Mouse (Mus musculus) bone marrow macrophage, adult 2 months (primary cell): ENCODE measurements around the gene Hic2. TPM values are rescaled to one million over a fixed set of nuclear protein-coding genes. Genes with fewer than 3 reads are reported as not detected.

Experiments used
- H3K27ac ChIP-seq: 2 replicates; pipeline ENCODE4 v1.5.1; 2012; ENCODE audit warnings: low read depth, low read length; ENCODE audit not compliant: insufficient read depth
- H3K4me1 ChIP-seq: 2 replicates; pipeline ENCODE4 v1.6.1; 2012; ENCODE audit warnings: low read length; ENCODE audit not compliant: control insufficient read depth, insufficient read depth
- H3K4me3 ChIP-seq: 2 replicates; pipeline ENCODE4 v1.5.1; 2012; ENCODE audit warnings: mild to moderate bottlenecking, low read length, moderate library complexity; ENCODE audit not compliant: insufficient read depth
- CTCF ChIP-seq: IDR thresholded peaks from 2 replicates; pipeline ENCODE4 v1.5.1; 2012; ENCODE audit warnings: low read depth, mild to moderate bottlenecking, low read length, moderate library complexity
- POLR2A ChIP-seq: IDR thresholded peaks from 2 replicates; pipeline ENCODE4 v1.6.1; 2012; ENCODE audit warnings: mild to moderate bottlenecking, low read depth, low read length, borderline replicate concordance
- polyA plus RNA-seq: library from polyadenylated mRNA; stranded (reverse); fragments of >200 nt; gene quantifications from 2 replicates; pipeline ENCODE4 v1.2.4, GENCODE M21; 2012; ENCODE audit not compliant: missing spikeins, insufficient read depth, insufficient read length

Hic2 gene
- polyA plus RNA-seq, 1 experiment: 2.0 TPM

- no peak for TF ChIP-seq CTCF
- TF ChIP-seq POLR2A: no peak
- H3K4me1 ChIP-seq: no peaks in the 10 kb centered on the region
- H3K4me3 ChIP-seq: no peak overlapping the region
- no peak overlapping the region for H3K27ac ChIP-seq
Observed at GRCm38 (mm10) chr16:17300818-17301217, 67.4 kb downstream of the Hic2 start.

DNA sequence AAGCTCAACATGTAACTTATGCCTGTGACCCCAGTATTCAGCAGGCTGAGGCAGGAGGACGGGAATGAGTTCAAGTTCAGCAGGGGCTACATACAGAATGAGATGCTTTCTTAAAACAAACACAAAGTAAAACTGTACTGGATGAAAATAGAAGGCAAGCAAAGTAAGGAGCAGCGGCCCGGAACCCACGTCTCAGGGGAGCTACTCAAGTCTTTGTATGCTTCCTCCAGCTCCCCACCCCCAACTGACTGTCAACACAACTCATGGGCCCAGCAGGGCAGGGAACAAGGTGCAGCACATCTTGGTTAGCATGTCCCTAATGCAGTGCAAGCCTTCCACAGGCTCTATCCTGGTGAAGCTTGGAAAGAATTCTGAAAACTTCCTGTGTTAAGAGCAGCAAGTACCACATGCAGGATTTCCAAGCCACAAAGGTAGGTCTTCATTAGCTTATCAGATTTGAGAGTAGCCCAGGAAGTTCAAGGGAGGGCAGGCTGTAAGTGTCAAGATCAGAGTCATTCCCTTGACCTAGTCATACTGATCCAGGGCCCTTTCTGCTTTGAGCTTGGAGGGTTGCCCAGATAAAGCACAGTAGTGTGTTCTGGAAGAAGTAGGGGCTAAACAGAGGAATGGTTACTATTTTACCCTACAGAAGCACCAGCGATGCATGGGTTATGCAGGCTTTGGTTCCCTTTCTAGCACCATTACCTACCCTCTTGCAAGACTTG, 70.3 kb downstream of the Hic2 start:
- TF ChIP-seq POLR2A (no peak), CTCF (no peak)
- Histone ChIP-seq H3K27ac (no peak overlapping the region), H3K4me3 (no peak overlapping the region), H3K4me1 (no peaks in the 10 kb centered on the region)

DNA sequence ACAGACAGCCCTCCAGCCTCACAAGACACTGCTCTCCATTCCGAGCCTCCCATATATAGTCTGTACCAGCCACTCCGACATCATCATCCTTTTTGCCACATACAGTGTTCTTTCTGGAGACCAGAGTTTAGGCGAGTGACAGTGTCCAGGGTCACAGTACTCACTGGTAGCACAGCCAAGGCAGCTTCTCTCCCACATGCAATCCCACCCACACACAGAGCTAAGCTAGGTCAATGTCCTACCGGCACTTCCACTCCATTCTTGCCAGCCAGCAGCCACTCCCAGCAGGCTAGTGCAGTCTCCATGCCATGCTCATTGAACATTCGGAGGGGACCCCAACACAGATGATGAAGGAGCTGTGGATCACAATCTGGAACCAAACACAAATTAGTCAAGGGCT, 74.1 kb downstream of the Hic2 start:
- TF ChIP-seq CTCF (no peak), POLR2A (no peak)
- Histone ChIP-seq H3K27ac (no peak overlapping the region), H3K4me1 (no peaks in the 10 kb centered on the region), H3K4me3 (no peak overlapping the region)

GRCm38 (mm10) chr16:17309036-17309435, 75.7 kb downstream of the Hic2 start:
- Histone ChIP-seq H3K27ac (no peak overlapping the region), H3K4me3 (no peak overlapping the region), H3K4me1 (no peaks in the 10 kb centered on the region)
- TF ChIP-seq POLR2A: no peak
- TF ChIP-seq CTCF: no peak

GRCm38 (mm10) chr16:17312531-17312930, 79.2 kb downstream of the Hic2 start:
- no peak for TF ChIP-seq CTCF
- no peak for TF ChIP-seq POLR2A
- H3K4me1 ChIP-seq: no peaks in the 10 kb centered on the region
- no peak overlapping the region for H3K4me3 ChIP-seq
- H3K27ac ChIP-seq: no peak overlapping the region

Other genes starting within 250 kb of the Hic2 start
- 0.94 TPM in 1 of 2 replicates, not detected in the other for gene Ypel1, start 163.9 kb upstream of the Hic2 start, polyA plus RNA-seq
- gene Ppil2, start 122.3 kb upstream of the Hic2 start, polyA plus RNA-seq: 116 and 141 TPM in 2 replicates
- gene 2610318N02Rik, start 108.4 kb upstream of the Hic2 start, polyA plus RNA-seq: 3.7 and 4.4 TPM in 2 replicates
- gene Sdf2l1, start 101.2 kb upstream of the Hic2 start, polyA plus RNA-seq: 60.9 and 75.4 TPM in 2 replicates
- gene Ydjc, start 89.0 kb upstream of the Hic2 start, polyA plus RNA-seq: 2.0 and 3.5 TPM in 2 replicates
- 0.31 TPM in 1 of 2 replicates, not detected in the other for gene Ccdc116, start 86.3 kb upstream of the Hic2 start, polyA plus RNA-seq
- 208 and 222 TPM in 2 replicates for gene Ube2l3, start 30.9 kb upstream of the Hic2 start, polyA plus RNA-seq
- not detected in 2 replicates for gene Rimbp3, start 25.0 kb upstream of the Hic2 start, polyA plus RNA-seq
- gene Tmem191c, start 42.5 kb downstream of the Hic2 start, polyA plus RNA-seq: 9.6 and 13.6 TPM in 2 replicates
- gene Serpind1, start 97.8 kb downstream of the Hic2 start, polyA plus RNA-seq: not detected in 2 replicates
- 31.9 and 35.3 TPM in 2 replicates for gene Snap29, start 172.4 kb downstream of the Hic2 start, polyA plus RNA-seq
- gene Pi4ka, start 172.7 kb downstream of the Hic2 start, polyA plus RNA-seq: 37.1 and 38.0 TPM in 2 replicates
- 26.2 and 27.4 TPM in 2 replicates for gene Crkl, start 218.4 kb downstream of the Hic2 start, polyA plus RNA-seq